Mouse (Mus musculus): Measurements from ENCODE around the gene Lce1j. TPM values are rescaled to one million over a fixed set of nuclear protein-coding genes. Genes with fewer than 3 reads are reported as not detected.

The Lce1j gene
- total RNA-seq, 1 experiment: not detected

GRCm38 (mm10) chr3:92807791-92808190 lies 17.5 kb upstream of the Lce1j start, which contains the start of gene Lce1k:
Lce1k (minus strand) TSS chr3:92807891.
- Histone ChIP-seq H3K4me1 (ENCODE audit: control insufficient read depth in 2 of 2, insufficient read depth in 2 of 2, low read length in 2 of 2, poor library complexity in 1 of 2) (no peaks in the 10 kb centered on the region), H3K27ac (ENCODE audit: insufficient read depth, low read depth, low read length, poor library complexity, severe bottlenecking) (no peak within 1 kb of the TSS), H3K4me3 (ENCODE audit: insufficient read depth in 1 of 2, low read depth in 1 of 2, low read length in 2 of 2, poor library complexity in 1 of 2, severe bottlenecking in 1 of 2) (no peak within 1 kb of the TSS), H3K36me3 (ENCODE audit: control insufficient read depth, insufficient read depth, low read length, poor library complexity, severe bottlenecking) (no peaks in the 10 kb centered on the region), H3K9ac (ENCODE audit: insufficient read depth, low read depth, low read length, poor library complexity, severe bottlenecking) (no peak within 1 kb of the TSS), H3K9me3 (ENCODE audit: control insufficient read depth, insufficient read depth, low read depth, low read length) (no peaks in the 10 kb centered on the region)
- in situ Hi-C loops (cut with MboI; ENCODE audit: low sequenced_read_pairs in 2 of 2, unreplicated experiment in 2 of 2): no loop called here
- TF ChIP-seq HCFC1 (IDR thresholded peaks at IDR 0.05; ENCODE audit: borderline replicate concordance, insufficient read depth, low read length) (no peak), CHD2 (IDR thresholded peaks at IDR 0.05; ENCODE audit: low read depth, low read length) (no peak), MAFK (IDR thresholded peaks at IDR 0.05; ENCODE audit: insufficient read depth, low read depth, low read length) (no peak), ZC3H11A (IDR thresholded peaks at IDR 0.05; ENCODE audit: borderline replicate concordance, low read depth, low read length) (no peak), ZNF384 (IDR thresholded peaks at IDR 0.05; ENCODE audit: low read depth, low read length) (no peak)
- DNase-seq (ENCODE audit: low read depth, low spot score): no peak

- Histone ChIP-seq H3K4me1 (ENCODE audit: control insufficient read depth in 2 of 2, insufficient read depth in 2 of 2, low read length in 2 of 2, poor library complexity in 1 of 2) (no peaks in the 10 kb centered on the region), H3K27ac (ENCODE audit: insufficient read depth, low read depth, low read length, poor library complexity, severe bottlenecking) (no peak within 1 kb of the TSS), H3K4me3 (ENCODE audit: insufficient read depth in 1 of 2, low read depth in 1 of 2, low read length in 2 of 2, poor library complexity in 1 of 2, severe bottlenecking in 1 of 2) (no peak within 1 kb of the TSS), H3K9me3 (ENCODE audit: control insufficient read depth, insufficient read depth, low read depth, low read length) (no peaks in the 10 kb centered on the region), H3K36me3 (ENCODE audit: control insufficient read depth, insufficient read depth, low read length, poor library complexity, severe bottlenecking) (no peaks in the 10 kb centered on the region), H3K9ac (ENCODE audit: insufficient read depth, low read depth, low read length, poor library complexity, severe bottlenecking) (no peak within 1 kb of the TSS)
- in situ Hi-C loops (cut with MboI; ENCODE audit: low sequenced_read_pairs in 2 of 2, unreplicated experiment in 2 of 2): no loop called here
- TF ChIP-seq ZC3H11A (IDR thresholded peaks at IDR 0.05; ENCODE audit: borderline replicate concordance, low read depth, low read length): no peak
- no peak for TF ChIP-seq ZNF384 (IDR thresholded peaks at IDR 0.05; ENCODE audit: low read depth, low read length)
- TF ChIP-seq MAFK (IDR thresholded peaks at IDR 0.05; ENCODE audit: insufficient read depth, low read depth, low read length): no peak
- TF ChIP-seq CHD2 (IDR thresholded peaks at IDR 0.05; ENCODE audit: low read depth, low read length): no peak
- TF ChIP-seq HCFC1 (IDR thresholded peaks at IDR 0.05; ENCODE audit: borderline replicate concordance, insufficient read depth, low read length): no peak
- no peak for DNase-seq (ENCODE audit: low read depth, low spot score)
Observed at GRCm38 (mm10) chr3:92778799-92779198, 11.5 kb downstream of the Lce1j start, which contains the start of gene Lce1i. Lce1i (minus strand) TSS chr3:92778899.

GRCm38 (mm10) chr3:92771573-92771972 lies 18.7 kb downstream of the Lce1j start:
- H3K4me3 ChIP-seq (ENCODE audit: insufficient read depth in 1 of 2, low read depth in 1 of 2, low read length in 2 of 2, poor library complexity in 1 of 2, severe bottlenecking in 1 of 2): no peak overlapping the region
- peak; percentile 16 for DNase-seq (ENCODE audit: low read depth, low spot score)
- in situ Hi-C loops (cut with MboI; ENCODE audit: low sequenced_read_pairs in 2 of 2, unreplicated experiment in 2 of 2): no loop called here
- no peak overlapping the region for H3K9ac ChIP-seq (ENCODE audit: insufficient read depth, low read depth, low read length, poor library complexity, severe bottlenecking)
- H3K9me3 ChIP-seq (ENCODE audit: control insufficient read depth, insufficient read depth, low read depth, low read length): no peaks in the 10 kb centered on the region
- H3K27ac ChIP-seq (ENCODE audit: insufficient read depth, low read depth, low read length, poor library complexity, severe bottlenecking): no peak overlapping the region
- no peaks in the 10 kb centered on the region for H3K4me1 ChIP-seq (ENCODE audit: control insufficient read depth in 2 of 2, insufficient read depth in 2 of 2, low read length in 2 of 2, poor library complexity in 1 of 2)
- H3K36me3 ChIP-seq (ENCODE audit: control insufficient read depth, insufficient read depth, low read length, poor library complexity, severe bottlenecking): no peaks in the 10 kb centered on the region
- TF ChIP-seq HCFC1 (IDR thresholded peaks at IDR 0.05; ENCODE audit: borderline replicate concordance, insufficient read depth, low read length) (no peak), ZNF384 (IDR thresholded peaks at IDR 0.05; ENCODE audit: low read depth, low read length) (no peak), ZC3H11A (IDR thresholded peaks at IDR 0.05; ENCODE audit: borderline replicate concordance, low read depth, low read length) (peak; percentile 39; the same call in 1 of the 2 replicates), MAFK (IDR thresholded peaks at IDR 0.05; ENCODE audit: insufficient read depth, low read depth, low read length) (peak; percentile 54; the same call in 1 of the 2 replicates)

- in situ Hi-C loops (cut with MboI; ENCODE audit: low sequenced_read_pairs in 2 of 2, unreplicated experiment in 2 of 2): no loop called here
- TF ChIP-seq CHD2 (IDR thresholded peaks at IDR 0.05; ENCODE audit: low read depth, low read length): no peak
- TF ChIP-seq HCFC1 (IDR thresholded peaks at IDR 0.05; ENCODE audit: borderline replicate concordance, insufficient read depth, low read length): no peak
- Histone ChIP-seq H3K9ac (ENCODE audit: insufficient read depth, low read depth, low read length, poor library complexity, severe bottlenecking) (no peak within 1 kb of the TSS), H3K36me3 (ENCODE audit: control insufficient read depth, insufficient read depth, low read length, poor library complexity, severe bottlenecking) (no peaks in the 10 kb centered on the region), H3K4me3 (ENCODE audit: insufficient read depth in 1 of 2, low read depth in 1 of 2, low read length in 2 of 2, poor library complexity in 1 of 2, severe bottlenecking in 1 of 2) (no peak within 1 kb of the TSS), H3K9me3 (ENCODE audit: control insufficient read depth, insufficient read depth, low read depth, low read length) (no peaks in the 10 kb centered on the region), H3K4me1 (ENCODE audit: control insufficient read depth in 2 of 2, insufficient read depth in 2 of 2, low read length in 2 of 2, poor library complexity in 1 of 2) (no peaks in the 10 kb centered on the region), H3K27ac (ENCODE audit: insufficient read depth, low read depth, low read length, poor library complexity, severe bottlenecking) (no peak within 1 kb of the TSS)
- no peak for DNase-seq (ENCODE audit: low read depth, low spot score)
Observed at GRCm38 (mm10) chr3:92764965-92765364, 25.3 kb downstream of the Lce1j start, which contains the start of gene Lce1h. Lce1h (minus strand) TSS chr3:92765065.

- H3K4me1 ChIP-seq (ENCODE audit: control insufficient read depth in 2 of 2, insufficient read depth in 2 of 2, low read length in 2 of 2, poor library complexity in 1 of 2): no peaks in the 10 kb centered on the region
- H3K36me3 ChIP-seq (ENCODE audit: control insufficient read depth, insufficient read depth, low read length, poor library complexity, severe bottlenecking): no peaks in the 10 kb centered on the region
- in situ Hi-C loops (cut with MboI; ENCODE audit: low sequenced_read_pairs in 2 of 2, unreplicated experiment in 2 of 2): no loop called here
- no peak overlapping the region for H3K27ac ChIP-seq (ENCODE audit: insufficient read depth, low read depth, low read length, poor library complexity, severe bottlenecking)
- no peak for TF ChIP-seq ZNF384 (IDR thresholded peaks at IDR 0.05; ENCODE audit: low read depth, low read length)
- no peak for TF ChIP-seq ZC3H11A (IDR thresholded peaks at IDR 0.05; ENCODE audit: borderline replicate concordance, low read depth, low read length)
- no peak for TF ChIP-seq MAFK (IDR thresholded peaks at IDR 0.05; ENCODE audit: insufficient read depth, low read depth, low read length)
- TF ChIP-seq HCFC1 (IDR thresholded peaks at IDR 0.05; ENCODE audit: borderline replicate concordance, insufficient read depth, low read length): no peak
- no peak for TF ChIP-seq CHD2 (IDR thresholded peaks at IDR 0.05; ENCODE audit: low read depth, low read length)
- peak; percentile 16 for DNase-seq (ENCODE audit: low read depth, low spot score)
- no peaks in the 10 kb centered on the region for H3K9me3 ChIP-seq (ENCODE audit: control insufficient read depth, insufficient read depth, low read depth, low read length)
- no peak overlapping the region for H3K9ac ChIP-seq (ENCODE audit: insufficient read depth, low read depth, low read length, poor library complexity, severe bottlenecking)
- H3K4me3 ChIP-seq (ENCODE audit: insufficient read depth in 1 of 2, low read depth in 1 of 2, low read length in 2 of 2, poor library complexity in 1 of 2, severe bottlenecking in 1 of 2): no peak overlapping the region
Observed at GRCm38 (mm10) chr3:92753197-92753596, 37.1 kb downstream of the Lce1j start.
